Mouse (Mus musculus) MEL-GATA-1-ER (cell line): ENCODE data around the gene Lrrfip1.

ENCODE experiments used
- DNase-seq: peaks from one replicate; pipeline ENCODE4 v3.0.0-alpha.2; 2012; ENCODE audit warnings: low read depth; ENCODE audit errors: extremely low read depth

The Lrrfip1 gene

DNA sequence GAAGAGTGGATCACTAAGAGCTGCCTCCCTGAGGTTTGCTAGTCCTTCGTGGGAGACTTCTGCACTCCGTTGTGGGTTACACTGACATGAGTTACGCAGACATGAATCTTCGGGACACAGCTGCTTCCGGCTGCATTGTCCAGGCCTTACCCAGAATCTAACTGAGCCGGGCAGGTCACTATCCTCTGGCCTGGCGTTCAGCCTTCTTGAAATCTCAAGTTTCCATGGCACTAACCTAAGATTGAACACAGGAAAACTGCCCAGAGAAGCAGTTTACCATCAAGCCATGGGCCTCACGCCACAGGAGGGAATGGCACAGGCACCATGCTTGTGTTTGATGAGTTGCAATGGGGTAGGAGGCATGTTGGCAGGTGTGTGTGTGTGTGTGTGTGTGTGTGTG, 85.8 kb downstream of the Lrrfip1 start:
- no peak for DNase-seq

DNA sequence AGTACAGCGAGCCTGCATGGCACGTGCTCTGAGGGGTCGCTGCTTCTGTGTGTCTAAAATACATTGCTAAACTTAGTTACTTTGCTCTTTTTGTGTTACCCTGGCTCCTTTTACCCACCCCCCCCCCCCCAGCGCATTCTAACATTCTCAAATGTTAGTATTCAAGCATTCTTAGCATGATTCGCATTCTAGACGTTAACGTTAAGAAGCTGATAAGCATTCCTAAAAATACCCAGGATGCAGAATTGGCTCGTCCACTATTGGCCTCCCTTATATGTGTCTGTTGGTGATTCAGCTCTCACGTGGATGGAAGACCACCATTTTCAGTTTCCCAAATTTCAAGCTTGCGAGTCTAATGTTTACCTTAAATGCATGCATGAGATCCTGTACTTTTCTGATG, 86.5 kb downstream of the Lrrfip1 start:
- DNase-seq, result no peak

DNA sequence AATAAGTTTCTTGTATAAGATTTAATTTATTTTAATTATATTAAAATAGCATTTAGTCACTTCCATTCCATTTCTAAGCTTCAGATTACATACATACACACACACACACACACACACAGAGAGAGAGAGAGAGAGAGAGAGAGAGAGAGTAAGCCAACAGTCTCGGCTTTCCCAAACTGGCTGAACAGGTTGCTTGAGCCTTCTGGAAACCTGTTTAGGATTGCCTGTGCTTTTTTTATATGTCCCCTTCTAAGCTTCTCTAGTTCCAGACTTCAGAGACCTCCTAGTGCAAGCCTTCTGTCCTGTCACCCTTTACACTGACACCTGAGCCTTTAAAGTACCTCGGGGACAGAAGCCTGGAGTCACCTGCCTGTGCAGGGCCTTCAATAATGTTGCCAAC, 87.1 kb downstream of the Lrrfip1 start:
- DNase-seq, result no peak

DNA sequence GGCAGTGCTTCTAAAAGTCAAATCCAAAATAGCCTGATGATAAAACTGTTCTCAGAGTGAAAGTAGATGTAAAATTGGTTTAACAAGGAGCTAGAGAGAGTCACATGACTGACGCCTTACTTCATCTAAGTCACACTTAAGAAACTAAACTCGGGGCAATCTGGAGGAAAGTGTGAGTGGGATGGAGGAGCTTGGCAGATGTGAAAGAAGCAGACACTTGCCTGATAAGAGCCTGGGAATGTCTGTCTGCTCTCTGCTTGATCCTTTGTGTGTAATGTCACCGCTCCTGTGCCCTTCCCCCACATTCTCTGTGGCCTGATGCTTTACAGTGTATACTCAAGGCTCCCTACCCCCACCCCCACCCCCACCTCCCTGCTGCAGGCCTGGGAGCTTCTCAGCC, 87.8 kb downstream of the Lrrfip1 start:
- no peak for DNase-seq

DNA sequence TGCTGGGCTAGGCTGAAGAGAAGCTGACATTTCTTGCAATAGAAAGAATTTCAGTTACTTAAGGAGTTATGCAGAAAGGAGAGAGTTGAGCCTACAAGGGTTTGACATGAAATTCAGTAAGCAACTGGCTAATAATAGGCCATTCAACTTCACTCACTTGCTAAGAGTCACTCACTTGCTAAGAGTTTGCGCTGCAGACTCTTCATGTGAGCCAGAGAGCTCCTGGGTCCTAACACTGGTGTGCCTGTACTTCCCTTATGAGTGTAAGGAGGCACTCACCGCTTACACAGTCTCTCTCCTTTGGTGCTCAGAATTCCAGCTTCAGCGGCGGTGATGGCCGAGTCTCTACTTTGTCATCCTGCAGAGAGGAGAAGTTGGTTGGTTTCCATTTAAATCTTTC, 88.2 kb downstream of the Lrrfip1 start:
- no peak for DNase-seq

DNA sequence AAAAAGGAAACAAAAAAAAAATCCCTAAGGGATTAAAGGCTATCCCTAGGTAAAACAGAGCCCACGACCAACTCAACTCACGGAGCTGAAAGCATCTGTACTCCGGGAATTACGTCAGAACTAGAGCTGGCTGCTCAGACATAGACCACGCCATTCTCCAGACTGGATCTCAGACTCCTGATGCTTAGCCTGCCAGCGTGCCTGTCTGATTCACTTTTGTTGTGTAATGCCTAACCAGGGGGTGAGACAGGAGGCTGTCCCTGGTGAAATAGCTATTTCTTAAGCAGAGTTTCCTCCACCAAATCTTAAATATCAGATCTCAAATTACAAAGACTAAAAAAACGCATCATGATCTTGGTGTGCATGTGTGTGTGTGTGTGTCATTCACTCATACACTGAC, 89.5 kb downstream of the Lrrfip1 start:
- DNase-seq, result no peak

DNA sequence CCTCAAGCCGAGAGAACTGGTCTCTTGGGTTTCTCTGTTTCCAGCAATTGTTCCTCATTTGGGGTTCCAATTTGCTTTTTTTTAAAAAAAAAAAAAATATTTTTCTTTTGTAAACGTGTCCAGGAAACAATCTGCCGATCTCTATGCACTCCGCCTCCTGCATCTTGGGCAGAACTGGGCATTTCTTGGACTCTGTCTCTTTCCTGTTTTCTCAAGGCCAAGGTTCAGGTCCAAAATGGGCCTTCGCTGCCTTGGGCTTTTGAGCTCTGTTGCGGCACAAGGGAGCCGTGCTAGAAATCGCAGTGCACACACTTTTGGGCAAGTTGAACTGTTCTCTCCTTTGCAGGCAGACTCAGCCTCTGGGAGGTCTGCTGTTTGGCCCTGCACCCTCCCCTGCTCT, 90.4 kb downstream of the Lrrfip1 start:
- no peak for DNase-seq

DNA sequence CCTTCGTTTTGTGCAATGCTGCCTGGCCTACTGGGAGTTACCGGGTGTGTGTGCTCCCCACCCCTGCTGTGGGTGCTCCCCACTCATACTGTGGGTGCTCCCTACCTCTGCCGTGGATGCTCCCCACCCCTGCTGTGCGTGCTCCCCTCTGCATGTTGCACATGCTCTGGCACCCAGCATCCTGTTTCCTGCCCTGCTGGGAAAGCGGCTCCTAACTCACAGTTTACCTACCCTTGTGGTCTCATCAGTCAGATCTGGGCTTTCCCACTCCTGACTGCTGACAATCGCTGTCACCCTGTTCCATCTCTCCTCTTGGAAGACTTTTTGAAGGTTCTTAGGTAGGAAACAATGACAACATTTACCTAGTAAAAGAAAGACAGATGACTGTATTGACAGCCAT, 91.9 kb downstream of the Lrrfip1 start:
- DNase-seq, result no peak

DNA sequence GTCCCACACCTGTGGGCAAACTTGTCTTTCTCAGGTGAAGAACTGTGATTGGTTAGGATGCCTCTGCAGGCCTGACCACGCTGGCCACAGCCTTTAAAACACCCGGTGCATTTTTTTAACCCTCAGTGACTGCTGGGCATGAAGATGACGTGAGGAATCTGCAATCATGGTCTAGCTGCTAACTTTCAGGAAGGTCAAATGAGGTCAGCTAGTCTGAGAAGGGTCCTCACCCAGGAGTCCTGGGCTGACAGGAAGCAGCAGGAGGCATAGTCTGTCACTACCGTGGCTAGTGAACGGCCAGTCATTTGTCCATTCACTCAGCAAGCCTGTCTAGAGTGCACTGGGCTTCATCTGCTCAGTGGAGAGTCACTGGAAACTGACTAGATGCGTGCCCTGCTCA, 93.9 kb downstream of the Lrrfip1 start:
- no peak for DNase-seq

DNA sequence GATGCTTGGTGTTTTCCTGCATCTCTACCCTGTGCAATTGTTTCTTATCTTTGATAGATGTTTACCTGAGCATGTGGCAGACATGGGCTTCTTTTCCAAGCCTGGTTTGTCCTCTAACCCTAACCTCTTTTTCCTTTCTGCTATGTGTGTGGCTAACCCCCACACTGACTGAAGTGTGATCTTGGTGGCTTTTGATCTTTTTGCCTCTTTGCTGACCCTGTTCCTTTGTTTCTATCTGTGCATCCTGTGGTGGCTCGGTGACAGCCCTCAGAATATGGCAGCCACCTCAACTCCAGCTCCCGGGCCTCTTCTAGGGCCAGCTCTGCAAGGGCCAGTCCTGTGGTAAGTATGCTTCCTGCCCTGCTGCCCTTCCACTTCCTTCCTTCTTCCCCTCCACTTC, 94.8 kb downstream of the Lrrfip1 start:
- no peak for DNase-seq

DNA sequence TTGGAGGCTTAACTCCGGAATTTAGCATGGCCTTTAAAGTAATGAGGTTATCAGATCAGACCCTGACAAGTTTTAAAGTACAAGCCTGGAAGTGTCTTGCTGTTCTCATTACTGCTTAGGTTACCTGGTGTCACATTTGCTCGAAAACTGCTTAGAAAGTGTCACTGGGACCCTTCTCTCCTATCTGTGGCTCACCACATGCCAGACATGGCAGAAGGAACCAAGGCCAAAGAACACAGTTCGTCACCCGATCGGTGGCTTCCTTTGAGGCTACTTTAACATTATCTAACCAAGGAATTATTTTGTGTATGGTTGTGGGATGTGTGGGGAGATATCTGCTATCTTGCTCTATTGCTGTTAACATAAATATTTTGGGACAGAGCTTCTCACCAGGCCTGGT, 95.5 kb downstream of the Lrrfip1 start:
- DNase-seq, result no peak

DNA sequence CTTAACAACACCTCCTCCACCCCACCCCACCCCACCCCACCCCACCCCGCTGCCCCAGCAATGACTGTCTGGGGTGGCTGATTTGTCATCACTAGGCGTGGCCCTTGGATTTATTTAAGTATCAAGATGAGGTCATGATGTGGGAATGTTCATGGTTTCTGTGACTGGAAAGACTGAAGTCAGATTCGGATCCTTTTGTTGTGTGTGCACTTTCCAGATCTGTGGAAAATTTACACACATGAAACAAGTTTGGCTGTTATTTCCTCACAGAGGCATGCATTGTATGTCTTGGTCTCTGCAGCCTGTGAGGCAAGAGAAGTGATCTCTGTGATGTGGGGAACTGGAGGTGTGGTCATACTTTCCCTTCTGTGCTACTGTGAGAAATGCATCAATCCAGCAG, 96.7 kb downstream of the Lrrfip1 start:
- no peak for DNase-seq

DNA sequence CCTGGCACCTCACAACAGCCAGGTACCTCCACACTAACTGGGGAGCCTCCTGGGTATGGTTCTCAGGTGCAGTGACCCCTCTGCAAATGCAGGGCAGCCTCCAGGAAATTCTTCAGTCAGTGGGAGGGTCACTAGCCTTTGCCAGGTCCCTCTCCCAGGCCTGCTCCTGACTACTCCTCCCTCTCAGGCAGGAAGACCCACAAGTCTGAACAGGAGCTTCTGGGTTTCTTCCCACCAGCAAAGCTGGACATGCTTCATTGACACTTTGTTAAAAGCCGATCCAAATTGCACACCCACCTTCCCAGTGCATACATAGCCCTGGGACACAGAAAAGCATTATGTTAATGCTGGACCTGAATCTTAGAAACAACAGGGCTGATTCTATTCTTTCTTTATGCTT, 97.3 kb downstream of the Lrrfip1 start:
- no peak for DNase-seq

DNA sequence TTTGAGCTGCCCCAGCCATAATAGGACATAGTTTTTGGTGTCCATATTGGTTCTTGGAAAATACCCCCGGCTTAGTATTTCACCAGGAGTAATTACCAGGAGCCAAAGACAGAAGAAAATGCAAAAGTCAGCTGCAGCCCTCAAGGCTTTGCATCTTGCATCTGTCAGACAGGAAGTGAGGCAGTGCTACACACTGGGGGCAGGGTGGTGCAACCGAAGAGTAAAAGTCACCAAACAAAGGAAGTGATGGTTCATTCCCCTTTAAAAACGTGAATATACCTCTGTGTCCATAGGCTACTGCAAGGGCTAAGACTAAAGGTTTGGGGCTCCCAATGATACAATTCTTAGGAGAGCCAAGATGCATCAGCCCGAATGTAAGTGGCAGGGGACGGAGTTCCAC, 98.0 kb downstream of the Lrrfip1 start:
- DNase-seq, result no peak

DNA sequence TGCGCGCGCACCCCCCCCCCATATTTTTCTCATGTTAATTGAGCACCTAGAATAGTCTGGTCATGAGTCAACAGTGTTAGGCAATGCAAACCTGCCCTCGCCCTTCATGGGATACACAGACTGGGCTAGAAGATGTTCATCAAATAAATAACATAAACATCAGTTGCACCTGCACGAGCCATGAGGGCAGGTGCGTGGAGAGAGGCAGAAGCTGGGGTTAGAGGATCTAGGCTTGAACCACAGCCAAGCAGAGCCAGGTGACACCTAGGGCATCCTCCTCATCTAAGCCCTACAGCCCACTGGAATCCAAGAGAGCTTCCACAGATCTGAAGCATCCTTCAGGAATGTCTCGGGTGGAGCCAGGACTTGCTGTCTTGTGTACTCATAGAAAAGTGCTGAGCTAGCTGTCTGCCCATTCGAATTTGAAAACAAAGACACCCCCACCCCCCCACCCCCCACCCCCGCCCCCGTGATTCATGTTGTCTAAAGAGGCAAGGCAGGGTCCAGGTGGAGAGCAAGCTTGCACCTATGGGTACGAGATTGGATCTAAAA, 98.8 kb downstream of the Lrrfip1 start:
- no peak for DNase-seq

DNA sequence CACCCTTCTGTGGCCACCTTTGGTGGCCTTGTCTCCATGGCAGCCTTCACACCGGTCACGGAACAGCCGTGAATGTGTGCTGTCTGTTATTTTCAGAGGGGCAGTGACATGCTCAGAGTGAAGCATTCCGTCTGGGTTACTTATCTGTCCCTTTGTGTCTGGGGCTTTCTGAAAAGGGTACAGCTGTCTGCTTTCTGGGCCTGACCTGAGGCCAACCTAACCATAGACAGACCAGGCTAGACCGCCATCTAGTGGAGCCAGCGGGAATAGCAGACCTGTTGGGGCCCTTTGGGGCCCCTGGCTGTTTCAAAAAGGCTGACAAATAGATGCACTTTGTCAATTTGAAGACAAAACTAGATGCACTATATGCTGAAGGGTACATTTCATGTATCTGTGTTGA, 100.3 kb downstream of the Lrrfip1 start:
- DNase-seq, result peak; percentile 20

DNA sequence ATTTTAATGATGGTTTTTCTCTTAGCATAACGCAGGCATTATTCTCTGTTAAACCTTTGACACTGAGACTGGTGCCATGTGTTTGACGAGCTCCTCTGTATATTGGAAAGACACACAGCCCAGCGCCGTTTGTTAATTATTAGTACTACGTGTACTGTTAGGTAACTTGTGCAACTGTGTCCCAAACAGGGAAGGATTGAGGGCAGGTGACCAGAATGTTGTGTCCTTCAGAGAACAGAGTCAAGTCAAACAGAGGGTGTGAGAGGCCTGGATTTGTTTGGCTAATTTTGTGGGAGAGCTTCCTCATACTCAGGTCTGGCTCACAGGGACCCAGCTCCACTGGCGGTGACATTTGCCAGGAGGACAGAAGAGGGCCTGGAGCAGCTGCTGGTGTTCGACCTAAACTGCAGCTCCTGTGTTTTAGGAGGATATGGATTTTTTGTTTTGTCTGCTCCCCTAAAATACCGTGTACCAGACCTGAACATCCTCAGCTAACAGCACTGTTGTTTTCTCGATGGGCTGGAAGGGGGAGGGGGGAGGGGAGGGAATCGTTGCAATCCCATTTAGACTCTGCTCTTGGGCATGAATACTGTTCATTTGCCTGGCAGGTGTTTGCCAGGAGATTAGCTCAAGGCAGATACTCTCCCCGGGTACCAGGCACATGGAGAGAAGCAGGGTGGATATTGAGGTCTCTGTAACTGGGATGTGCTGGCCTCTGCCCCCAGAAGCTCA, 103.3 kb downstream of the Lrrfip1 start:
- DNase-seq, result no peak

DNA sequence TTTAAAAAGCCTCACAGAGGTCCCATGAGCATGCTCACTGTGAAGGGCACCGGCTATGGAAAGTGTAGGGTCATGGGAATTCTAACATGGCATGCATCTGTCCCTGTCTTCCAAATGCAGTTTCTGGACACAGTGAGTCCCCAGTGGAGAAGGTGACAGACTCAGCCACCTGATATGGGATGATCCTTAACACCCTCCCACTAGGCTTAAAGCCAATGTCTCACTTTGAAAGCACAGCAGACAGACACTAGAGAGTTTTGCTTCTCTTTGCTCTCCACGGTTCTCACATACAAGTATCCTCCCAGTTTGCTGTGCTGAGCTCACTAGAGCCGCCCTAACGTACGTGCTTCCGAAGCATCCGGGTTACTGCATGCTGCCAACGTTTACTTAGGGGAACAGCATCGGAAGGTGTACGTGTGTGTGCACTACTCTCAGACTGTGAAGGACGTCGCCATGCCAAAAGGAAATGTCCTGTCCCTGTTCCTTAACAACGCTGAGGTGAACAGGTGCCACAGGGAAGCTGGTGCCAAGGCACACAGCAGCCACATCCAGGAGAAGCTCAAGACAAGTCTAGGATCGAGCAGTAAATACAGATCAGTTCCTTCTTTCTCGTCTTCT, 104.9 kb downstream of the Lrrfip1 start:
- no peak for DNase-seq

DNA sequence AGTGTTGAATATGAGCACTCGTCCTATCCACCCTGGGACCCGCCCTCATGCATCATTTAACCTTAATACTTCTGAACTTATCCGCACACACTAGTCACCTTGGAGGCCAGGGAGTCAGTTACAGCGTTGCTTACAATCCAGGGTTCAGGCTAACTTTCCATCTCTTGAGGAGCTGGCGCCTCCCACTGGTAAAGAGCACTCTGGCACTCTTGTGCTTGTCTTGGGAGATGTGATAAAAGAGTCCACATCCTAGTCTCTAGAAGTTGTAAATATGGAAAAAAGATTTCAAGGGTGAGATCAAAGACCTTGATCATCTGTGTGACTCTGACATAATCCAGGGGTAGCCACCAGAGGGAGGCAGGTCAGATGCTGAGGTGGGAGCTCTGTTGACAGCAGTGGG, 109.0 kb downstream of the Lrrfip1 start:
- no peak for DNase-seq

DNA sequence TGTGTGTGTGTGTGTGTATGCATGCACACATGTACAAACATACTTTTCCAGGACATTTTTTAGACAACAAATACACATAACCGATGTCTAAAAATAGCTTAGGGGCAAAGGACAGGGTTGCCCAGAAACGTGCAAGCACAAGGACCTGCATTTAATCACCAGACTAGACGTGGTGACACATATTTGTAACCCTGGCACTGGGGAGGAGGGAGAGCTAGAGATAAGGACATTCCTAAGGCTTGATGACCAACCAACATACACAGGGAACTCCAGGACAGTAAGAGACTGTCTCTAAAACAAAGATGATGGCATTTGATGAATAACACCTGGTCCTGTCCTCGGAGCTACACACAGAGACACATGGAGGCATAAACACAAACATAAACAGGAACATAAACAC, 110.8 kb downstream of the Lrrfip1 start:
- no peak for DNase-seq

DNA sequence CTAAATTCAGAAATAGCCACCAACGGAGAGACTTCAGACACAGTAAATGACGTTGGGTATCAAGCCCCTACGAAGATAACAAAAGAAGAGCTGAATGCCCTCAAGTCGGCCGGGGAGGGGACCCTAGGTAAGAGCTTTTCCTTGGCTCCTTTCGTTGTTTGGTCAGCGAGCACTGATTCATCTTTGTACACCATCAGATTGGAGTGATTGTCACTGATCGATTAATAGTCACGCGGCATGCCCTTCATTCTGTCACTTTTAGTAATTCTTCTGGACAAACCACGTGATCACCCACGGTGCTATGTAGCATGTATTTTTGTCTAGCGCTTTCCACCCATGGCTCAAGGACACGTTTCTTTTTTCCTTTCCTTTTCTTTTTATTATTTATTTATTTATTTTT, 113.6 kb downstream of the Lrrfip1 start:
- DNase-seq, result no peak

DNA sequence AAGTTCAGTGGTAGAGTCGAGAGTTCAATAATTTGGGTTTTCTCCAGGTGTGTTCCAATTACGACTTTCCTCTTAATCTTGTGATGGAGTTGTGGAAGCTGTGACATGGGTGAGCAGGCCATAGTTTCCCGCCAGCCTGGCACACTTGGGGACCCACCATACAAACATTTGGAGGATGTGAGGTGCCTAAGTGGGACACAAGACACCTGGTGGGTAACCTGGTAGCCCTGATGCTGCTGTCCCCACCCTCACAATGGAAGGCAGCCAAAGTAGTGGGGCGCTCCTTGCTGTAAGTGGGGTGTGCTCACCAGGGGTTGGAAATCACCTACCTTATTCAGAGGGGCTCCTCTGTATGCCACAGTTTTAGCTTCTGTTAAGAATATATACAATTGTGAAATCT, 114.1 kb downstream of the Lrrfip1 start:
- DNase-seq, result no peak

DNA sequence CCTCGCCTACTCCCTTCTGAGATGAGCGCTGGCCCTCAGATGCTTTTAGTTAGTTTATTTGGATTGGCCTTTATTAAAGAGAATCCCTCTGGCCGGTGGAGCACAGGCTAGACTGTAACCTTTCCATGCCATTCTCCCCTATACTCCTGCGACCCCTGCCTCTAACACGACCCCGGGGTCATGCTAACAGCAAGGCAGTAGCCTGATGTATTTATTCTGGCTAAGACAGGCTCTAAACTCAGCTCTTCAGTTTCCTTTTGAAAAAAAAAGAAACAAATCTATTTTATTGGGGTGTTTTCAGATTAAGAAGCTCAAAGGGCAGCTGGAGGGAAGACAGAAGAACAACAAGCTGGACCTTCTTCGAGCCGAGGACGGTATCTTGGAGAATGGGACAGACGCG, 123.6 kb downstream of the Lrrfip1 start:
- no peak for DNase-seq
